Mouse (Mus musculus): ENCODE measurements at regions not wholly inside any gene's neighbourhood (a gene's known extent, or its start where the extent isn't known, plus 50 kb on each side); places are given as distances from the start of the nearest gene placed in this dataset.

DNA sequence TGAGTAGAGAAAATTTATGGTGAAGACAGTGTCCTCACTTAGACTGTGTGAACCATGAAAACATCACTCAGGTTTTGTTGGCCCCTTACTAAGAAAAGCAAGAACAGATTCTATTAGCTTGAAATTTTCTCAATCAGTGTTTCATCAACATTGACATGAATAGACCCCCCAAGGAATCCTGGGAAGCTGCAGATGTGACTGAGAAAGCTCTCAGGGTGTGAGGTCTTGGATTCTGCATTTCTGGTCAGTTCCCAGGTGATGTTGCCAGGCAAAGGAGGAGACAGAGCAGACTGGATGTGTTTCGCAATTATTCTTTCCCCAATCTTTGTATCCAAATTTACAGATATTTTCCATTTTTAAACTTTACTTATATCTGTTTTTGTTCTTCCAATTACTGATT lies 1538.1 kb upstream of the Zeb2 start:
- Histone ChIP-seq H3K27me3 (ENCODE audit: control insufficient read depth, insufficient read depth, low read length) (no peaks in the 10 kb centered on the region), H3K27ac (ENCODE audit: insufficient read depth, low read length) (no peak overlapping the region), H3K4me1 (ENCODE audit: control insufficient read depth, insufficient read depth, insufficient read length) (no peaks in the 10 kb centered on the region), H3K36me3 (ENCODE audit: control insufficient read depth, insufficient read depth, low read length) (no peaks in the 10 kb centered on the region), H3K4me3 (ENCODE audit: extremely low read depth, insufficient read depth, insufficient read length) (no peak overlapping the region)
- DNase-seq (ENCODE audit: low read depth in 1 of 2, low spot score in 2 of 2): no peak
- WGBS: 97% methylated on average over 1 of the region's 1 CpGs
- TF ChIP-seq CTCF (IDR thresholded peaks at IDR 0.05; ENCODE audit: extremely low read depth, insufficient read depth, insufficient read length, insufficient replicate concordance) (no peak), POLR2A (IDR thresholded peaks at IDR 0.05; ENCODE audit: low read depth, low read length) (no peak)

DNA sequence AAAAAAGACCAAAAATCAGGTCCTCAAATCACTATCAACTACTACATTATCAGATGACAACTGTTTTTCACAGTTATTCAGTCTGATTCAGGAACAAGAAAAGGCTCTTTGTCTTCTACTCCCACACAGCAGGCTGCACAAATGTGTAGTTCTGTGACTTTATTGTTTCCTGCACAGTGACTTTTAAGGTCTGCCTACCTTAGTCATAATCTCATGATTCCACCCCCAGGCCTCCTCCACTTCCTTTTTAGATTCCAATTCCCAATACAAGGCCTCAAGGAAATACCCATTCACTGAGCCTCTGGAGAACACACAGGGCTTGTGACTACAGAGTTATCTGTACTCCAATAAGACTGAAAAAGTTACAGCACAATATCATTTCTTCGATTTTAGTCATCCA lies 1535.4 kb upstream of the Zeb2 start:
- no peaks in the 10 kb centered on the region for H3K4me1 ChIP-seq (ENCODE audit: control insufficient read depth, insufficient read depth, insufficient read length)
- H3K36me3 ChIP-seq (ENCODE audit: control insufficient read depth, insufficient read depth, low read length): no peaks in the 10 kb centered on the region
- H3K27ac ChIP-seq (ENCODE audit: insufficient read depth, low read length): no peak overlapping the region
- no peak for DNase-seq (ENCODE audit: low read depth in 1 of 2, low spot score in 2 of 2)
- TF ChIP-seq CTCF (IDR thresholded peaks at IDR 0.05; ENCODE audit: extremely low read depth, insufficient read depth, insufficient read length, insufficient replicate concordance) (no peak), POLR2A (IDR thresholded peaks at IDR 0.05; ENCODE audit: low read depth, low read length) (no peak)
- no peak overlapping the region for H3K4me3 ChIP-seq (ENCODE audit: extremely low read depth, insufficient read depth, insufficient read length)
- H3K27me3 ChIP-seq (ENCODE audit: control insufficient read depth, insufficient read depth, low read length): no peaks in the 10 kb centered on the region
- 91% methylated on average over 1 of the region's 1 CpGs for WGBS

DNA sequence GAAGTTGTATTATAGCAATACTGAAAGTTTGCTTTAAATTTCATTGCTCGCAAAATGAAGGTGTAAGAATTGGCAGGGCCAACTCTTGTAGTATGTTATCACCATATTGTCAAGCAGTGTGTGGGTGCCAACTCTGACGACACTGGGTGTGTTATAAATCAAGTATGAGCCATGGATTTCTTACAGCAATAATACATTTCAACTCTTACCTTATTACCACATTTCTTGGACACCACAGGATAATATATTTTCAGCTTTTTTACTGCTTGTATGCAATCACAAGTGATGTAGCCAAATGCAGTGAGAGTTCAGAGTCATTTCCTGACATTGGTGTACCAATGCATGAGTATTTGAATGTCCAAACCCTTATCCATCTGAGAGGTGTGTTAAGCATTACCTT lies 1529.2 kb upstream of the Zeb2 start:
- TF ChIP-seq CTCF (IDR thresholded peaks at IDR 0.05; ENCODE audit: extremely low read depth, insufficient read depth, insufficient read length, insufficient replicate concordance) (no peak), POLR2A (IDR thresholded peaks at IDR 0.05; ENCODE audit: low read depth, low read length) (no peak)
- Histone ChIP-seq H3K36me3 (ENCODE audit: control insufficient read depth, insufficient read depth, low read length) (no peaks in the 10 kb centered on the region), H3K4me3 (ENCODE audit: extremely low read depth, insufficient read depth, insufficient read length) (no peak overlapping the region)

DNA sequence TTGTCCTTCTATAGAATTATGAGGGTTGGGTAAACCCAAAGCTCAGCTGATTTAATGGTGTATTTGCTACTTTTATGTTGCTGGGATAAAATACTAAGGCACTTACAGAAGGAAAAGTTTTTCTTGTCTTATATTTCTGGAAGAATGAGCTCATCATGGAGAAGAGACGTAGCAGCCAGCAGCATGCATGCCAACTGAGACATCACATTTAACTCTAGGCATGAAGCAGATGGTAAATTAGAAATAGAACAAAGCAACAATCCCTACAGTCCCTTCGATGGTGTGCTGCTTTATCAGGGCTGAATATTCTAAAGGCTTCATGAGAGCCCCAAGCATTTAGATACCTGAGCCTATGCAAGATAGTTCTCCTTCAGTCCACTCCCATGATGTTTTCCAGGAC lies 1492.0 kb upstream of the Zeb2 start:
- Histone ChIP-seq H3K4me1 (ENCODE audit: control insufficient read depth, insufficient read depth, insufficient read length) (no peaks in the 10 kb centered on the region), H3K36me3 (ENCODE audit: control insufficient read depth, insufficient read depth, low read length) (no peaks in the 10 kb centered on the region), H3K27ac (ENCODE audit: insufficient read depth, low read length) (no peak overlapping the region), H3K27me3 (ENCODE audit: control insufficient read depth, insufficient read depth, low read length) (no peaks in the 10 kb centered on the region), H3K4me3 (ENCODE audit: extremely low read depth, insufficient read depth, insufficient read length) (no peak overlapping the region)
- DNase-seq (ENCODE audit: low read depth in 1 of 2, low spot score in 2 of 2): no peak
- 84% methylated on average over 2 of the region's 2 CpGs for WGBS
- TF ChIP-seq CTCF (IDR thresholded peaks at IDR 0.05; ENCODE audit: extremely low read depth, insufficient read depth, insufficient read length, insufficient replicate concordance) (no peak), POLR2A (IDR thresholded peaks at IDR 0.05; ENCODE audit: low read depth, low read length) (no peak)

More for the DNA sequence above, 1529.2 kb upstream of the Zeb2 start:
- Histone ChIP-seq H3K4me1 (ENCODE audit: control insufficient read depth, insufficient read depth, insufficient read length) (no peaks in the 10 kb centered on the region), H3K27ac (ENCODE audit: insufficient read depth, low read length) (no peak overlapping the region), H3K27me3 (ENCODE audit: control insufficient read depth, insufficient read depth, low read length) (no peaks in the 10 kb centered on the region)
- DNase-seq (ENCODE audit: low read depth in 1 of 2, low spot score in 2 of 2): no peak
- 78% methylated on average over 2 of the region's 2 CpGs for WGBS

DNA sequence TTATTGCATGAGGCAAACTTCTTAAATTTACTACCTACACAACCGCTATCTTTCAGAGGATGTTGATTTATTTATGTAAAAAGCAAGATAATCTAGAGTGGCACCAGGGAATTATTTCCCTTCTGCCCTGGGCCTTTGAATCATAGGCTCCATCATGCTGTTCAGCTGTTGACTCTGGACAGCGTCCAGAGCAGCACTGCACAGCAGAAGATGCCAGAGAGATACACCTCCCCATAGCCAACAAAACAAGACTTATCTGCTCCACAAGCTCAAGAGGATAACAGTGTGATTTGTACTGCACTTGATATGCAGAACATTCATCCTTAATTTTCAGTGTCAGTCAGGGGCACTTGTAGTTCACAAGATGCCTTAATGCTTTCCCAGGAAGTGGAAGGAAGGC lies 1464.6 kb upstream of the Zeb2 start:
- no peak for DNase-seq (ENCODE audit: low read depth in 1 of 2, low spot score in 2 of 2)
- H3K36me3 ChIP-seq (ENCODE audit: control insufficient read depth, insufficient read depth, low read length): no peaks in the 10 kb centered on the region
- no peak overlapping the region for H3K4me3 ChIP-seq (ENCODE audit: extremely low read depth, insufficient read depth, insufficient read length)
- 69% methylated on average over 2 of the region's 2 CpGs for WGBS
- TF ChIP-seq POLR2A (IDR thresholded peaks at IDR 0.05; ENCODE audit: low read depth, low read length): no peak
- no peak overlapping the region for H3K27ac ChIP-seq (ENCODE audit: insufficient read depth, low read length)
- no peaks in the 10 kb centered on the region for H3K27me3 ChIP-seq (ENCODE audit: control insufficient read depth, insufficient read depth, low read length)
- H3K4me1 ChIP-seq (ENCODE audit: control insufficient read depth, insufficient read depth, insufficient read length): no peaks in the 10 kb centered on the region; the same call in 1 of the 2 replicates

DNA sequence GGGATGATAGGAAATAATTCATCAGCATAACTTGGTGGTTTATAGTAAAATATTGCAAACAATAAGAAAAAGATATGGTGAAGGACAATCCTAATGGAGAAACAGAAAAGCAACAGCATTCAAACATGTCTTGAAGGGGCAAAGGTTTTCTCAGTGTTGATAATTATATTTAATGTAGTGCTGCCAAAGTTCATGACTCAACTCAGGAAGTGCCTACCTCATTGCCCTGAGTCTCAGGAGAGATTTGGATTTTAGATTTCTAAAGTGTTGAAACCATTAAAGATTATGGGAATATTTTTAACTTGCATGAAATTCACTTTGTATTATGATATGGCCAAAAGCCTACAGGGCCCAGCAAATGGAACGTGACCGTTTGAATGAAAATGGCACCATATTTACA lies 1453.2 kb upstream of the Zeb2 start:
- WGBS: 95% methylated on average over 2 of the region's 2 CpGs
- no peak for TF ChIP-seq CTCF (IDR thresholded peaks at IDR 0.05; ENCODE audit: extremely low read depth, insufficient read depth, insufficient read length, insufficient replicate concordance)
- no peak for TF ChIP-seq POLR2A (IDR thresholded peaks at IDR 0.05; ENCODE audit: low read depth, low read length)
- no peak overlapping the region for H3K27ac ChIP-seq (ENCODE audit: insufficient read depth, low read length)

DNA sequence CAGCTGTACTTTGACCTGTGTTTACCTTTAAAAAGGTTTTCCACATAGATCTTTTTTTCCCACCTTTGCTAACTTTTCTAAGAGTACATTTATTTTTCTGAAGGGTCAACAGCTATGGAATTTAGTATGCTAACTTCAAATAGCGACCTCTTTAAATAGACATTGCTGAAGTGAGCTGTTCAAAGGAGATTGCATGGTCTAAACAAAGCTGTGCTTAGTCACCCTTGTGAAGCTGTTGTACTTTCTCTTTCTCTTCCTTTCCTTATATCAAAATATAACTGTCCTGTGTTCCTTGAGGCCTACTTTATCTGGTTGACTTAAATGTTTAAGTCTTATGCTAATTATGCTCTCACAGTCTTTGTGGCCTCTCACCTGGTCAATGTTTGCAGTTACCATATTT lies 1416.2 kb upstream of the Zeb2 start:
- H3K27ac ChIP-seq (ENCODE audit: insufficient read depth, low read length): no peak overlapping the region
- H3K4me3 ChIP-seq (ENCODE audit: extremely low read depth, insufficient read depth, insufficient read length): no peak overlapping the region
- TF ChIP-seq POLR2A (IDR thresholded peaks at IDR 0.05; ENCODE audit: low read depth, low read length): no peak
- TF ChIP-seq CTCF (IDR thresholded peaks at IDR 0.05; ENCODE audit: extremely low read depth, insufficient read depth, insufficient read length, insufficient replicate concordance): no peak
- 50% methylated on average over 1 of the region's 1 CpGs for WGBS
- DNase-seq (ENCODE audit: low read depth in 1 of 2, low spot score in 2 of 2): no peak
- H3K4me1 ChIP-seq (ENCODE audit: control insufficient read depth, insufficient read depth, insufficient read length): no peaks in the 10 kb centered on the region; the same call in 1 of the 2 replicates
- no peaks in the 10 kb centered on the region for H3K36me3 ChIP-seq (ENCODE audit: control insufficient read depth, insufficient read depth, low read length)
- no peaks in the 10 kb centered on the region for H3K27me3 ChIP-seq (ENCODE audit: control insufficient read depth, insufficient read depth, low read length)

More for the DNA sequence above, 1453.2 kb upstream of the Zeb2 start:
- H3K4me3 ChIP-seq (ENCODE audit: extremely low read depth, insufficient read depth, insufficient read length): no peak overlapping the region
- H3K4me1 ChIP-seq (ENCODE audit: control insufficient read depth, insufficient read depth, insufficient read length): no peaks in the 10 kb centered on the region
- no peaks in the 10 kb centered on the region for H3K36me3 ChIP-seq (ENCODE audit: control insufficient read depth, insufficient read depth, low read length)
- DNase-seq (ENCODE audit: low read depth in 1 of 2, low spot score in 2 of 2): no peak
- no peaks in the 10 kb centered on the region for H3K27me3 ChIP-seq (ENCODE audit: control insufficient read depth, insufficient read depth, low read length)
